Mouse (Mus musculus) cerebellum, adult 8-10 months (tissue): ENCODE measurements around the gene Ric8b.

Experiments used
- DNase-seq: peaks from one replicate; pipeline ENCODE4 v3.0.0; 2022

The Ric8b gene

GRCm38 (mm10) chr10:84916810-84917730 is at the start of gene Ric8b:
Gene Ric8b (plus strand): TSS chr10:84917616.
- DNase-seq, result peak; percentile 98

GRCm38 (mm10) chr10:84871285-84871684 is 46.1 kb upstream of the Ric8b start:
- DNase-seq, result no peak

GRCm38 (mm10) chr10:84871921-84872320 is 45.5 kb upstream of the Ric8b start:
- no peak for DNase-seq

GRCm38 (mm10) chr10:84879823-84880571 is 37.4 kb upstream of the Ric8b start:
- DNase-seq, result no peak

GRCm38 (mm10) chr10:84882528-84882927 is 34.9 kb upstream of the Ric8b start:
- no peak for DNase-seq

GRCm38 (mm10) chr10:84885341-84885884 is 32.0 kb upstream of the Ric8b start:
- DNase-seq, result no peak

GRCm38 (mm10) chr10:84886221-84886627 is 31.2 kb upstream of the Ric8b start:
- no peak for DNase-seq

- DNase-seq, result no peak
These were observed 30.6 kb upstream of the Ric8b start for GRCm38 (mm10) chr10:84886785-84887184.

GRCm38 (mm10) chr10:84889096-84889846 is 28.1 kb upstream of the Ric8b start:
- DNase-seq, result no peak

GRCm38 (mm10) chr10:84895810-84896358 is 21.5 kb upstream of the Ric8b start:
- no peak for DNase-seq

- DNase-seq, result no peak
These were observed 20.2 kb upstream of the Ric8b start for GRCm38 (mm10) chr10:84896941-84897930.

GRCm38 (mm10) chr10:84898144-84898979 is 19.1 kb upstream of the Ric8b start:
- DNase-seq, result no peak

- no peak for DNase-seq
These were observed 15.7 kb upstream of the Ric8b start for GRCm38 (mm10) chr10:84901676-84902075.

GRCm38 (mm10) chr10:84902213-84902612 is 15.2 kb upstream of the Ric8b start:
- no peak for DNase-seq

- no peak for DNase-seq
These were observed 14.1 kb upstream of the Ric8b start for GRCm38 (mm10) chr10:84903307-84903706.

GRCm38 (mm10) chr10:84903742-84904141 is 13.7 kb upstream of the Ric8b start:
- DNase-seq, result no peak

- DNase-seq, result no peak
These were observed 10.5 kb upstream of the Ric8b start for GRCm38 (mm10) chr10:84906895-84907294.

GRCm38 (mm10) chr10:84908006-84908405 is 9.4 kb upstream of the Ric8b start:
- DNase-seq, result no peak

- DNase-seq, result no peak
These were observed 8.9 kb upstream of the Ric8b start for GRCm38 (mm10) chr10:84908471-84908870.
